Mouse (Mus musculus): ENCODE measurements around the gene Tkt.

- TF ChIP-seq CTCF (IDR thresholded peaks at IDR 0.05; ENCODE audit: low read depth, low read length) (no peak), POLR2A (IDR thresholded peaks at IDR 0.05; ENCODE audit: insufficient read depth, low read length) (no peak), EP300 (IDR thresholded peaks at IDR 0.05; ENCODE audit: insufficient read depth, low read depth, low read length) (no peak)
Observed at GRCm38 (mm10) chr14:30607696-30608095, 59.5 kb downstream of the Tkt start.
